Mouse (Mus musculus) C2C12 (cell line): ENCODE results near the gene Crybg1. TPM values are rescaled to one million over a fixed set of nuclear protein-coding genes. Genes with fewer than 3 reads are reported as not detected.

Source experiments
- H3K27me3 ChIP-seq: one replicate; pipeline ENCODE4 v1.6.1; 2011; ENCODE audit not compliant: control insufficient read depth, insufficient read depth, insufficient read length
- H3K36me3 ChIP-seq: one replicate; pipeline ENCODE4 v1.6.1; 2011; ENCODE audit not compliant: control insufficient read depth, insufficient read depth
- H3K4me3 ChIP-seq: one replicate; pipeline ENCODE4 v1.5.1; 2011; ENCODE audit warnings: mild to moderate bottlenecking, control low read depth; ENCODE audit not compliant: poor library complexity, insufficient read depth, severe bottlenecking
- H3K79me2 ChIP-seq: one replicate; pipeline ENCODE4 v1.6.1; 2011; ENCODE audit not compliant: control insufficient read depth, insufficient read depth
- H3K79me3 ChIP-seq: one replicate; pipeline ENCODE4 v1.6.1; 2011; ENCODE audit warnings: low read depth, control low read depth
- H3ac ChIP-seq: one replicate; pipeline ENCODE3; 2011; ENCODE audit warnings: low read depth; ENCODE audit not compliant: control insufficient read depth, insufficient read length
- CEBPB ChIP-seq: IDR thresholded peaks from one replicate; pipeline ENCODE4 v1.6.1; 2011; ENCODE audit warnings: low read depth, mild to moderate bottlenecking, control low read depth, moderate library complexity
- CTCF ChIP-seq: IDR thresholded peaks from one replicate; pipeline ENCODE4 v1.5.1; 2011; ENCODE audit not compliant: control insufficient read depth, insufficient read depth, insufficient read length
- FOSL1 ChIP-seq: IDR thresholded peaks from one replicate; pipeline ENCODE4 v1.8.0; 2011; ENCODE audit warnings: mild to moderate bottlenecking, low read length; ENCODE audit not compliant: poor library complexity, insufficient read depth, severe bottlenecking
- MAX ChIP-seq: IDR thresholded peaks from one replicate; pipeline ENCODE4 v1.6.1; 2011; ENCODE audit warnings: mild to moderate bottlenecking, control low read depth
- MYOD1 ChIP-seq: IDR thresholded peaks from one replicate; pipeline ENCODE4 v1.6.1; 2011; ENCODE audit warnings: low read depth; ENCODE audit not compliant: control insufficient read depth, insufficient read length
- MYOG ChIP-seq: IDR thresholded peaks from one replicate; pipeline ENCODE4 v1.6.1; 2011; ENCODE audit not compliant: control insufficient read depth, insufficient read length; ENCODE audit errors: extremely low read depth
- USF1 ChIP-seq: IDR thresholded peaks from one replicate; pipeline ENCODE4 v1.6.1; 2011; ENCODE audit warnings: low read depth, mild to moderate bottlenecking, control low read depth, moderate library complexity
- polyA plus RNA-seq: library from polyadenylated mRNA; unstranded; fragments of >200 nt; fragmentation: generic; extraction: Trizol; gene quantifications from one replicate; pipeline ENCODE4 v1.2.1, GENCODE M21; 2012; ENCODE audit warnings: missing spikeins

Crybg1 gene
- polyA plus RNA-seq, 1 experiment = 11.1 TPM

- no peak for TF ChIP-seq CEBPB
- no peak for TF ChIP-seq MAX
- TF ChIP-seq MYOG = no peak
- TF ChIP-seq USF1 = no peak
- no peak for TF ChIP-seq MYOD1
- TF ChIP-seq CTCF = no peak
- TF ChIP-seq FOSL1 = no peak
- Histone ChIP-seq H3ac (no peak overlapping the region), H3K79me3 (no peaks in the 10 kb centered on the region), H3K4me3 (no peak overlapping the region), H3K27me3 (no peaks in the 10 kb centered on the region), H3K79me2 (no peaks in the 10 kb centered on the region), H3K36me3 (peaks cover 57% of the 10 kb centered on the region)
Observed at GRCm38 (mm10) chr10:43977353-43977752, 171.3 kb downstream of the Crybg1 start.

DNA sequence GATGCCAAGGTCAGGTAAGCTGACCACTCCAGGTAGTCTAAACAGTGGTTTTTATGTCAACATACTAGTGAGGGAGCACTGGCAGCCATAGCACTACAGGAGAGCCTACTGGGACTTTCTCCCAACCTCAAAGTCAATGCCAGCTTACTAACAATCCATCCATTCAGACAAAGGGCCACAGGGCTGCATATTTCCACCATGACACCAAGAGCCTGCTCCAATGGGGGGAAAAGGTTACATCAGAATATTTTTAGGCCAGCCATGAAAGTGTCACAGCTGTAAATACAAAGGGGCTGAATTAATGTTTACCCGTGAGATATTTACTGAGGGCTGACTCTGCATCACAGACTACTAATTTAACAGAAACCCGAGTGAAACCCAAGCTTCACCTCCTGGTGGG lies 175.4 kb downstream of the Crybg1 start:
- no peaks in the 10 kb centered on the region for H3K79me2 ChIP-seq
- H3K36me3 ChIP-seq = peaks cover 59% of the 10 kb centered on the region
- no peaks in the 10 kb centered on the region for H3K27me3 ChIP-seq
- no peak overlapping the region for H3K4me3 ChIP-seq
- H3ac ChIP-seq = no peak overlapping the region
- no peaks in the 10 kb centered on the region for H3K79me3 ChIP-seq
- TF ChIP-seq CTCF = no peak
- no peak for TF ChIP-seq CEBPB
- no peak for TF ChIP-seq MYOG
- no peak for TF ChIP-seq USF1
- no peak for TF ChIP-seq MYOD1
- no peak for TF ChIP-seq FOSL1
- no peak for TF ChIP-seq MAX

DNA sequence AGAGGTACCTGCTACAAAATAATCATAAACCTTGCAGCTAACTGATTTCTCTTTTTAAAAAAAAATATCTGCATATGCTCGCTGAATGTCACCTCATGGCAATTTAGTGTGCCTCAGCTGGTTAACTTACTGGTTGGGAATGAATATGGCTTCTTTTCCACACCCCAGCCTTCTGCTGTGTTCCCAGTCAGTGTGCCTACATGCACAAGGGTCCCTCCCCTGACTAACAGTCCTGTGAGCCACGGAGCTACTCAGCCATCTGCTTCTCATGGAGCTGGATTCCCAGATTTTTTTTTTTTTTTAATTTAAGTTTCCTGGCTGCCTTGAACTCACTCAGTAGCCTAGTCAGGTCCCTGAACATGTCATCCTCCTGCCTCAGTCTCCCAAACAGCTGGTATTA lies 183.7 kb downstream of the Crybg1 start:
- no peaks in the 10 kb centered on the region for H3K79me2 ChIP-seq
- H3K36me3 ChIP-seq = peaks cover 82% of the 10 kb centered on the region
- TF ChIP-seq FOSL1 (no peak), MAX (no peak), MYOG (no peak), CEBPB (no peak), USF1 (no peak), CTCF (no peak)
- H3K27me3 ChIP-seq = no peaks in the 10 kb centered on the region
- H3K4me3 ChIP-seq = no peak overlapping the region
- H3K79me3 ChIP-seq = no peaks in the 10 kb centered on the region
- H3ac ChIP-seq = no peak overlapping the region

DNA sequence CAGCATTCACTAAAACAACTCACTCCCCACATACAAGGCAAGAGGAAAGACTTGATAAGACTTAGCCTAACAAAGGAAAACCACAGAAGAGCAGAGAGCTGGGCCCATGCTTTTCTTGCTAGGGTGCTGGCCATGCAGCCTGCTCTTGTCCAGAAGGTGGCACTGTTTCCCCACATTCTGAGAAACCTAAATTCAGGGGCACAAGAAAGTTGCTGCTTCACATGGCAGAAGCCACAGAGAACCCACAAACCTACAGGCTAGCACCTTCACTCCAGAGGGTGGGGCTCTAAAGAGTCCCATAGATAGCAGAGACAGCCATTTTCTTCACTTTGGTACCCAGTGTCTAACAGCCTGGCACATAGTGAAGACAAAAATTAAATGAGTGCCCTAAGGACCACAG lies 194.7 kb downstream of the Crybg1 start:
- H3K79me2 ChIP-seq = no peaks in the 10 kb centered on the region
- no peaks in the 10 kb centered on the region for H3K79me3 ChIP-seq
- TF ChIP-seq MYOD1 = no peak
- peak; percentile 73 for TF ChIP-seq CTCF
- no peaks in the 10 kb centered on the region for H3K27me3 ChIP-seq
- H3ac ChIP-seq = no peak overlapping the region
- peaks cover 90% of the 10 kb centered on the region for H3K36me3 ChIP-seq
- no peak overlapping the region for H3K4me3 ChIP-seq

GRCm38 (mm10) chr10:43945435-43945834 lies 203.2 kb downstream of the Crybg1 start:
- Histone ChIP-seq H3K4me3 (no peak overlapping the region), H3K36me3 (peaks cover 42% of the 10 kb centered on the region)

DNA sequence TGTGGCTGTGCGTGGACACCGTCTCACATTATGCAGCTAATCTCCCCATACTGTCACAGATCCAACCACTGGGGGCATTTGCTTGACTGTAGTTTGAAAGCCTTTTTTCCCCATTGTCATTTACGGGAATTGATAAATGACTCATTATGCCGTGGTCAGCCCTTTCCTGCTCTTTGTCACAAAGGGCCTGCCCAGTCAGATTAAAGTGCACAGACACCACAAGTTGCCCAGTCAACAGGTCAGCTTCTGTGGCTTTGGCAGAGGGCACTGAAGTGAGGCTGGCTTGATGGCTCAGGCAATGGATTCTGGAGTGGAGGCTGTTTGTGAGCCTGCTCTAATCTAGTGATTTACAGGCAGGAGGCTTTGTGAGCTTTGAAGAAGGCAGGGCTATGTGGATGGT lies 204.9 kb downstream of the Crybg1 start:
- no peak for TF ChIP-seq MYOD1
- TF ChIP-seq MAX = no peak
- TF ChIP-seq CTCF = no peak
- TF ChIP-seq FOSL1 = no peak
- TF ChIP-seq USF1 = no peak
- no peak for TF ChIP-seq CEBPB
- TF ChIP-seq MYOG = no peak
- peaks cover 27% of the 10 kb centered on the region for H3K36me3 ChIP-seq
- no peaks in the 10 kb centered on the region for H3K79me3 ChIP-seq
- no peaks in the 10 kb centered on the region for H3K27me3 ChIP-seq
- H3ac ChIP-seq = no peak overlapping the region
- H3K4me3 ChIP-seq = no peak overlapping the region
- H3K79me2 ChIP-seq = no peaks in the 10 kb centered on the region

More at GRCm38 (mm10) chr10:43945435-43945834, 203.2 kb downstream of the Crybg1 start:
- H3ac ChIP-seq = no peak overlapping the region
- no peaks in the 10 kb centered on the region for H3K27me3 ChIP-seq
- H3K79me2 ChIP-seq = no peaks in the 10 kb centered on the region
- TF ChIP-seq MYOG = no peak
- no peak for TF ChIP-seq CTCF
- TF ChIP-seq CEBPB = no peak
- no peak for TF ChIP-seq MYOD1
- TF ChIP-seq MAX = no peak
- H3K79me3 ChIP-seq = no peaks in the 10 kb centered on the region
